Mouse (Mus musculus) ES-CJ7 (cell line): ENCODE data around the gene Tmigd3.
A peak's percentile ranks its signal among the peaks of the same experiment; 100 is the strongest.

Experiments used
- DNase-seq: peaks from one replicate; pipeline ENCODE4 v3.0.0; 2011; ENCODE audit warnings: low read depth, low spot score

The Tmigd3 gene

GRCm38 (mm10) chr3:105873451-105874445, 3.0 kb downstream of the Tmigd3 start:
- DNase-seq, result no peak

GRCm38 (mm10) chr3:105876022-105876421, 5.3 kb downstream of the Tmigd3 start:
- no peak for DNase-seq

GRCm38 (mm10) chr3:105877252-105877803, 6.6 kb downstream of the Tmigd3 start:
- DNase-seq, result no peak

GRCm38 (mm10) chr3:105877919-105878318, 7.2 kb downstream of the Tmigd3 start:
- DNase-seq, result no peak

GRCm38 (mm10) chr3:105878751-105879150, 8.0 kb downstream of the Tmigd3 start:
- no peak for DNase-seq

- DNase-seq, result no peak
Observed at GRCm38 (mm10) chr3:105880419-105880818, 9.7 kb downstream of the Tmigd3 start.

- DNase-seq, result no peak
Observed at GRCm38 (mm10) chr3:105882105-105882504, 11.4 kb downstream of the Tmigd3 start.

- no peak for DNase-seq
Observed at GRCm38 (mm10) chr3:105883111-105883510, 12.4 kb downstream of the Tmigd3 start.

- DNase-seq, result no peak
Observed at GRCm38 (mm10) chr3:105888961-105889360, 18.3 kb downstream of the Tmigd3 start.

GRCm38 (mm10) chr3:105890220-105890619, 19.5 kb downstream of the Tmigd3 start:
- no peak for DNase-seq

GRCm38 (mm10) chr3:105891141-105891540, 20.4 kb downstream of the Tmigd3 start:
- no peak for DNase-seq

GRCm38 (mm10) chr3:105891760-105892571, 21.3 kb downstream of the Tmigd3 start:
- no peak for DNase-seq

- DNase-seq, result no peak
Observed at GRCm38 (mm10) chr3:105892572-105893495, 22.1 kb downstream of the Tmigd3 start.

GRCm38 (mm10) chr3:105893941-105894391, 23.3 kb downstream of the Tmigd3 start:
- DNase-seq, result peak; percentile 48

- peak; percentile 20 for DNase-seq
Observed at GRCm38 (mm10) chr3:105894601-105895592, 24.2 kb downstream of the Tmigd3 start.

GRCm38 (mm10) chr3:105896811-105897210, 26.1 kb downstream of the Tmigd3 start:
- DNase-seq, result no peak

- no peak for DNase-seq
Observed at GRCm38 (mm10) chr3:105898325-105898724, 27.6 kb downstream of the Tmigd3 start.

GRCm38 (mm10) chr3:105898861-105899260, 28.2 kb downstream of the Tmigd3 start:
- no peak for DNase-seq

GRCm38 (mm10) chr3:105899394-105900147, 28.9 kb downstream of the Tmigd3 start:
- peak; percentile 85 for DNase-seq
